Mouse (Mus musculus) adrenal gland, postnatal 36 days (tissue): ENCODE results near the gene Phf21b. TPM values are rescaled to one million over a fixed set of nuclear protein-coding genes. Genes with fewer than 3 reads are reported as not detected.
A peak's percentile ranks its signal among the peaks of the same experiment; 100 is the strongest.

Experiments
- DNase-seq, 2 experiments: peaks; one replicate each; pipeline ENCODE4 v3.0.0; 2021; ENCODE audit warnings: mixed read lengths in 1 of 2
- long read RNA-seq, 2 experiments: library from polyadenylated mRNA; stranded (forward); transcript quantifications; one replicate each; pipeline ENCODE4 v2.0.0; 2021; ENCODE audit warnings: borderline sequencing depth in 2 of 2
- total RNA-seq, 2 experiments: library from RNA; stranded (reverse); gene quantifications; 2 replicates each; pipeline ENCODE4 v1.2.3; 2021

The Phf21b gene
- 1 to 10 TPM; 1.1 to 2.0 TPM for total RNA-seq
- long read RNA-seq, experiment 1: 0 reads
- long read RNA-seq, experiment 2, partial matches to known transcripts: 0 of 2 reads
- long read RNA-seq, experiment 2, other reads (novel, unspliced or antisense): 2 of 2 reads

DNA sequence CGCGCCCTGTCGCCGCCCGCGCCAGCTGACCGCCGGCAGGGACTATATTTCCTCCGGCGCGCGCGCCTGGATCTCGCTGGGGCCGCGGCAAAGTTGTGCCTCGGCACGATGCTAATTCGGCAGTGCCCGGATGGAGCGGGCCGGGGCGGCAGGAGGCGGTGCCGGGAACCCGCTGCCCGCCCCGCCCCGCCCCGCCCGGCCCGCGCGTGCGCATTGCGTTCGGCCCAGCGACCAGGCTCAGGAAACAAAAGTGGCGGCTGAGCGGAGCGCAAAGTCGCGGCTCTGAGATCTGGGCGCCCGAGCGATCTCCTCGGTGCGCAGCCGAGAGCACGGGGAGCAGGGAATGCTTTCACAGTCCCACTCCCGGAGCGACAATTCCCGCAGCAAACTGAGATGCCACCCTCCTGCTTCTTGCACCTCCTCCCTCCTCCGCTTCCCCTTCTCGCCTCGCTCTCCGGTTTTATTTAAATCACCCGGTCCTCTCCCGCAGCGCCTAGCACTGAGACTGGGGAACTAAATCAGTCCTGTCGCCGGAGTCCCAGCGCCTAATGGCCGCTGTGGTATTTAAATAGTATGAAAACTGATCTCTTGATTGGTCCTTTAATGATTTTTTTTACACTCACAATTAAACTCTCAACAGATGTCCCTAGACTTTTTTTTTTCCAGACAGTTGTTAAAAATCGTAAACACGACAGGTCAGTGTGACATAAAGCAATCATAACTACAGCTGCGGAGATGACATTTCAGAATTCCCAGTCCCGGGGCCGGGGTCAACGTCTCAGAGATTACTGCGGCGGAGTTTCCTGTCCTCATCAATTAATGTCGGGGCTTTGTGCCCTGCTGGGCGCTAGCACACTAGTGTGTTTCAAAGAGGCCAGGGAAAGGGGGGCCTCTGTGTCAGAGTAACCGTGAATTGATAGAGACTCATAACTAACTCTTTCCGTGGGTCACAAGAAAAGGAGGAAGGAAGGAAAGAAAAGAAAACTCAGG, at the start of gene Phf21b:
Gene Phf21b (minus strand): TSS at position 44 of the 990 bp plus-strand sequence.
- peak; percentile 94 to 95 for DNase-seq

DNA sequence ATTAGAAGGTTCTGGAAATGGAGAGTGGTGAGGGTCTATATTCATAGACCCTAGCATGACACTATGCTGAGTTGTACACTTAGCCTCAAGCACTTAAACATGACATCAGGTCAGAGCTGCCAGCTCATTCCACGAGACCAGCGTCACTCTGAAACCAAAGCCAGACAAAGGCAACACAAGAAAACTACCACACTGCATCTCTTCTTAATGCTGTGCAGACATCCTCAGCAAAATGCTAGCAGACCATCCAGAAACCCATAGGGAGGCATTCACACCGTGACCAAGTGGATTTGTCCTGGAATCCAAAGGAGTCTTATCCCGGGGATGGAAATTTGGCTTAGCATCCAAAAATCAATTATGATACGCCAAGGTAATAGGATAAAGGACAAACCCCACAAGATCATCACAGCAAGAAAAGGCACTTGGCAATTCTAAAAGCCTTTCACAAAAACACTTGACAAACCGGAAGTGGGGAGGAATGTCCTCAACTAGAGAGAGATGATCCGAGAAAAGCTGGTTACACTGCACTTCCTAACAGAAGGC, 48.1 kb upstream of the Phf21b start:
- DNase-seq: no peak

DNA sequence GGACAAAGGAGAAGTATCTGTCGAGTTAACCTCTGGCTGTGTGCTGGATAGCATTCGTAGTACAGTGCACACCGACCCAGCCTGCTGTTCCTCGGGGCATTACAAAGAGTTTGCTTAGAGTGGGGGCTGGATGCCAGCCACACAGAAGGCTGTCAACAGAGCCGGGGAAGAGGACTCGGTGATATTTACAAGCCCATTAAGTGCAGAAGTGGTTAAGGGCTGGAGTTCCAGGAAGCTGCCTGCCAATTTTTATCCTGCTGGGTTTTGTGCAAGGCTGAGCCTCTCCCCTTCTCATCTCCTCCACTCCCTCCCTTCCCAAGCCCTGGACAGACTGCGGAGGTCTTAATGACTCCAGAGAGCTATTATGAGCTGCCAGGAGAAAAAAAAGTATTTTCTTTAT, 42.2 kb upstream of the Phf21b start:
- no peak for DNase-seq

DNA sequence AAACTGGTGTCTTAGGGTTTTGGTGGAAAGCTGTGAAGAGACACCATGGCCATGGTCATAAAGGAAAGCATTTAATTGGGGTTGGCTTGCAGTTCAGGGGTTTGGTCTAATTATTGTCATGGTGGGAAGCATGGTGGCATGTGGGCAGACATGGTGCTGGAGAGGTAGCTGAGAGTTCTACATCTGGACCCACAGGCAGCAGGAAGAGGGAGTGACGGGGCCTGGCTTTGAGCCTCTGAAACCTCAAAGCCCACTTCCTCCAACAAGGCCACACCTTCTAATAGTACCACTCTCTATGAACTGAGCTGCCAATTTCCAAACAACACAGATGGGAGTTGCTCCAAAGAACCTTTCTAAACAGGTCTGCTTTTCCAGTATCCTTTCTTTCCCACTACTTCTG, 40.8 kb upstream of the Phf21b start:
- no peak for DNase-seq

DNA sequence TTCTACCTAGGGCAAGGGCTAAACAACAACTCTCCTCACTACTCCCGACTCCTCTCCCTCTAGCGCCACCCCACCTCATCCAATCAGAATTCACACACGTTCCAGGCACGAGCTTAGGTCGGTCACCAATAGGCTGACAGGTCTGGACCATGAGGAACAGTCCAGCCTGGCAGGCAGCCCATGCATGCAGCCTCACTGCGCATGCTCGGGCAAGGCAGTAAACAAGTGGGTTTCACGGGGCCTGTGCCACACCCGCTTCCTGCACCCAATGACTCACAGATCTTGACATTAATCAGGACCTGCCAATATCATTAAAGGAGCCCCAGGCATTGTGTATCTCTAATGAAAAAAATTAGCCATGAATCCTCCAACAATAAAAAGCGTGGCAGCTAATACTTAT, 40.4 kb upstream of the Phf21b start:
- DNase-seq: peak in 1 of 2 experiments; percentile 8

DNA sequence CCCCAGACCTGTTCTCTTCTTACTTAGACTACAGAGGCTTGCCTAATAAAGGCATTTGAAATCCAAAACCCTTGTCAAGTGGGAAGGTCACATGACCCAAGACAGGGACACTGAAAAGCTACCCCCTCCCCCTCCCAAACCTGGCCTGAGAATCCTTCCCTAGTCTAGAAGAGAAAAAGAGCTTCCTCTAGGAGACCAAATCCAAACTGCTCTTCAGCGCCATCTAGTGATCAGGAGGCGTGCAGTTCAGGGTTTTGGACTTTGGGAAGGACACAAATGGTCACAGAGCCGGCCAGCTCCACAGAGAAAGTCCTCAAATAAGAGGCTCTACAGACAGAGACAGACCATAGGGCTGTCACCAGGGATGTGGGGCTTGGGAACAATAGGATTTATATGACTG, 35.8 kb upstream of the Phf21b start:
- DNase-seq: peak; percentile 60 to 71

DNA sequence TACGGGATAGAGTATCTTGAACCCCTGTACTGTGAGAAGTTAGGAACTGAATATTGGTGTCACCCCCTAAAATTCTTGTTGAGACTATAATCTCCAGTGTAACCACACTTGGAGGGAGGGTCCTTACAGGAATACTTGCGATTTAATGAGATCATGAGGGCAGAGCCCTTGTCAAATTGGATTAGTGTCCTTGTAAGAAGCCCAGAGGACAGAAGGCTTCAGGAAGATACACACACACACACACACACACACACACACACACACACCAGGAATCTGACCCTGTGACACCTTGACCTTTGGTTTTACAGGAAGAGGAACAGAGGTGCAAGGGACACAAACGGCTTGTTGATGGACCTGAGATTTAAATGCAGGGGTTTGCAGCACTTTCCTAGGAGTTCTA, 35.4 kb upstream of the Phf21b start:
- DNase-seq: no peak

DNA sequence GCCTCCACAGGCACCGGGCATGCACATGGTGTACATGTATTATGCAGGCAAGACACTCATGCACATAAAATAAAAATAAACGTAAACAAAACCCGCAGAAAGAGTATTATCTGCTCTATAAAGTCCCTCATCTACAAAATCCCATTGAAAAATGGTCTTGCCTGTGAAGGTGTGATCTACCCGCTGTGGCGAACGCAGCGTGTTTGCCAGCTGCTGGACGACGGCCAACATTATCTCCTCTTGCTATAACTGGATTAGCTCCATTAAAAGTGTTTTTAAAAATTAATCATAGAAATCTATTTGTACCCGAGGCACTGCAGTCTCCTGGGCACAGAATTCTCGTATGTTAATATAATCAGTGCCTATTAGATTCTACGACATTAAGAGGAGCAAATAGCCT, 32.2 kb upstream of the Phf21b start:
- no peak for DNase-seq

DNA sequence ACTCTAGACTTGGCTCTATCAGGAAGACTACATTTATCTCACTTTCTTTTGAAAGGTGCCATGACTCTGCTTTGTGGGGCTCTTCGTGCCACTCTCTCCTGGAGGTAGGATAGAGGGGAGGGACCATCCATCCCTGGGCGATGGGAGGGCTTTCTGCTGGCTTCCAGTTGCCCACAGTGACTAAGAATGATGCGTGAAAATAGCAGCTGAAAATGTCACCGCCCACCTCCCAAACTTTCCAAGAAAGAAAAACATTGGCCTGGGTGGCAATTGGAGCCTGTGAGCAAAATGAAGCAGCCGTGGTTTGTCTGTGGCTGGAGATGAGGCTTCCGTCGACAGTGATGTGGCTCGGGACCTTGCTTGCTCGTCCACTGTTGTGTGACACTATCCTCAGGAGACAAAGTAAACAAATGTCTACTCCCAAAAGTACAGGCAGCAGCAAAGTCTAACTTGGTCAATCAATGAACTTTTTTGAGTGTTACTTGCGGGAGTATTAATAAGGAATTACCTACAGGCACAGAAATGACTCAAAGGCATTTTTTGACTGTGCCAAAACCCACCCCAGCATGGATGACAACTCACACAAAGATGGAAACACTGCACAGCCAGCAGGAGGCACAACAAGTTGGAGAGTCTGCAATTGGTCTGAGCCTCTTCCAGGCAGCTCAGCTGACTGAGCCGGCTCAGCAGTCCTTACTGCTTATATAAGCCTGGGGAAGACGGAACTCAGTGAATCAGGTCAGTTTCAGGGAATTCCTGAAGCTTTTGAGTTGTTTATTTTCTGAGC, 21.4 kb upstream of the Phf21b start:
- DNase-seq: no peak

DNA sequence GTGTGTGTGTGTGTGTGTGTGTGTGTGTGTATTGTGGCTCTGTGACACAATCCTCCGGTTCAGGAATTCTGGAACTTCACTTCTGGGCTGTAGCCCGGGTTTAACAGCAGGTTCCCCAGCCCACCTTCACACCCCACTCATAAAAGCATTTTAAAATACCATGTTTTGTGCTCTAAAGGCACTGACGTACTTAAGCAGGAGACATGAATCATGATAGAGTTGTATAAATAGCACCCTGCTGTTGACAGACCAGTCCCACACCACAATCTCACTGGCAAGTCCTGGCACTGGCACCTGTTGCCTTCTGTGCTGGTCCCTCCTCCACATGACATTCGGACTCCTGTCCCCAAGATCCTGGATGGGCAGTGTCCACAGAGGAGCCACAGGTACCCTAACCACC, 18.0 kb upstream of the Phf21b start:
- no peak for DNase-seq

DNA sequence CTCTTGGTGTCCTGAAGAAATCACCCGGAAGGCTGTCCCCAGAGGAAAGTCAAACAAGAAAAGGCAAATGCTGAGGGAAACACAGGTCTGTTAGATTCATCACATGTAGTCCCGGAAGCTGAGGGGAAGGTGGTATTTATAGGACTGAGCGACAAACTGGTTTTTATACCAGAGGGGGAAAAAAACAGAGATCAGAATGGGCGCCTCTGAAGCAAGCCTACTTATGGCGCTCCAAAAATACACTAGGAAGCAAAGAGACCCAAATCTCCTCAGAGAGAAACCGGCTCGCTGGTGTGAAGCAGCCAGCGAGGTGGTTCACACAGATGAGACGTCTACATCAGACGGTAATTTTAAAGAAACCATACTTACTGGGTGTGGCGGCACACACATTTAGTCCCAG, 17.2 kb upstream of the Phf21b start:
- DNase-seq: no peak

DNA sequence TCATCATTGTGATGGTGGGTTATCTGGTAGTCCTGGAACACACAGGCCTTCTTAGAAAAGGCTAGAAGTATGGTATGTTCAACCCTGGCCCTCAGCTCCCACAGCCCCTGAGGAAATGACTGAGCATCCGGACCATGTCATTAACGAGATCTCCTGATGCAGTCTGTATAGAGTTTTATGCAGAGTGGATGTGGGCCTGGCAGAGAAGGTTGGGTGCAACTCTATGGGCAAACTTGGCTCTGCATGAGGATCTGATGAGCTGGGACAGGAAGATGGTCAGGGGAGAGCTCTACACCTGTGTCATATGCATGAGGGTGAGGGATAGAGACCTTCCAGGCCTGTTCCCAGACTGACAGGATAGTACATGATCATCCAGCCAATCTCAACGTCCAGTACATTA, 16.0 kb upstream of the Phf21b start:
- no peak for DNase-seq

DNA sequence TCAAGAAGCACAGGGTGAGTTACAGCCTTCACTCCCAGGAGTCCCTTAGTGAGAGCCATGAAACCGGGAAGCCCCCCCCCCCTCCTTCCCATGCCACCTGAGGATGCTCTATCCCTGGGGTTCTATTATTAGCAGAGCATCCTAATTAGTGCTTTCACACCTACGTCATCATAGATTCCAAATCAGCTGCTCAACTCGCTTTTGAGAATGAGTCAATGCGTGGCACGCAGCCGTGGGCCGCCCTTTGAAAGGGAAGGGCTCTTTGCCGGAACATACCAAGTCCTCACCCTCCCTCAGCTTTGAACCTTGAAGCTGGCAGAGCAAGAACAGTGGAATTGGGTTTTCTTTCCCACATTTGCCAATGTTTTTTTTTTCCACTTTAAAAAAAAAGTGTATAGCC, 6.1 kb upstream of the Phf21b start:
- DNase-seq: no peak

DNA sequence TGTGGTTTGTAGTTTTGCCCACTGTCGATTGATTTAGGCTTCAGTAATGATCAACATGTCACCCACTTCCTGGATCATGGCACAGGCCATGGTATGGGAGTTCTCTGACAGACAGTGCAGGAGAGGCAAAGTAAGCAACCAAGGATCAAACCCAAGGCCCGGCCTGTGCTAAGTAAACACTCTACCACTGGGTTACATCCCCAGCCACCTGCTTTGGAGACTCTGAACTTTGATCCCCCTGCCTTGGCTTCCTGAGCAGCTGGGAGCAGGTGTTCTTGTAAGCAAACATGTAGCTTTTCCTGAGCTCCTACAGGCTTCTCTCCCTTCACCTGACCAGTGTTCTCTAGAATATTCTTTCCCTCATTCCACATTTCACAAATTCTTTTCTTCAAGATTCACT, 1.8 kb upstream of the Phf21b start:
- DNase-seq: no peak

DNA sequence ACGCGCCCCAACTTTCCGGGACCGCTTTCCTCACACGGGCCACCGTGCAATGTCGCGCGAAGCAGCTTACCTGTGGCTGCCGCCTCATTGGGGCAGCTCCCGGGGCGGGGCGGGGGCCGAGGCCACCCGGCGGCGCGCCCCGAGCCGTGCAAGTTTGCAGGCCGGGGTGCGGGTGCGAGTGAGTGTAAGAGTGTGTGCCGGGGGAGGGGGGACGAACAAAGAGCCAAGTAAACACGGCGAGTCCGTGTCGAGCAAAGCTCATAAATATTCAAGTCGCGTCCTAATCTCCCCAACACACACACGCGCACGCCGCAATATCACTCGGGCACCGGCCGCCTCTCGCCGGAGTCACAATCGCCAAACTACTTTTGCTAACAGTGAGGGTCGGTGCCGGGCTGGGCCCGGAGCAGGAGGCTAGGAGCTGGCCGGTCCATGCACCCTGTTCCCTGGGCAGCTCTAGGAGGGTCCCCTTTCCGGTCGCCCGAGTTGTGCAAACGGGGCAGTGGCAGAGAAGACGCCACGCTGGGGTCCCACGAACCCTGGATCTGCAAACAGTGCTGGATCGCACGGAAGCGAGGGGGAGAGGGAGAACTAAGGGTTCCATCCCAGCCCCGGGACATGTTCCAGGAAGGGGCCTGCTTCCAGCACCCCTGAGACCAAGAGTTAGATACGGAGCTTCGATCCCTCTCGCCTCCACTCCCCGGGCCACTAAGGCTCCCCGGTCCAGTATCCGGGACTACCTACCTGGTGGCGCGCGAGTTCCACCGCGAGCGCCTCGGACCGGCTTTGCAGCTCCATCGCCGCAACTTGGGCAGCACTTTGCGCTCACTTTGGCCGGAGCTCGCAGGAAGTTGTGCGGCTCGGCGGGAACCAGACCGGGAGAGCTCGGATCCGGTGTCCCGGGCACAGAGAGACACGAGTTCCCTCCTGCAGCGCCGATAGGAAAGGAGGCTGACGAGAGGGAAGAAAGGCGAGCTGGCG, 638 bp downstream of the Phf21b start:
- DNase-seq: peak; percentile 50 to 56

DNA sequence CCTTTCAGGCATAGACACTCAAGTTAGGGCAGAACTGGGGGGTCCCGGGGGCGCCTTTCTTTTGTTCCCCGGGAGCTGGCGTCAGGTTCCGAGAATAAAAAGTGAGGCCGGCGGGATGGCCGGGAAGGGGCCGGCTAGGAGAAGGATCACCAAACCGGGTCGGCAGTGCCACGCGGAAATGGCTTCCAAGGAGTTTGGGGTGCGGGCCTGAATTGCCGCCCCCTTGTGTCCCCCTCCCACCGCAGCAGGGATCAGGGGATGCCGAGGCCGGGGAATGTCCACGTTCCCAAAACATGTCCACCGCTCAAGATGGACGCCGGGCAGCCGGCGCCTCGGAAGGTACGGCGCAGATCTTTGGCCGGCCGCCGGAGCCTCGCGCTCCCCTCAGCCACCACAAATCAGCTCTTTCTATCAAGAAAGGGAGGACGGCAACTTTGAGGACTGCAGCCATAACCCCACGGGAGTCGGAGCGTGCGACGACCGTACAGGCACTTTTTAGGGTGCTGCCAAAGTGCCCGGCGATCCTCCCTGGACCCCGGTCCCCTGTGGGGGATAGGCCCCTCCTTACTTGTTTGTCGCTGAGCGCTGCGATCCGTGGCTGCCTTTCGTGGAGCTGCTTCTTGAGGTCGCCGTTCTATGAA, 1.6 kb downstream of the Phf21b start:
- DNase-seq: peak; percentile 4 to 29

DNA sequence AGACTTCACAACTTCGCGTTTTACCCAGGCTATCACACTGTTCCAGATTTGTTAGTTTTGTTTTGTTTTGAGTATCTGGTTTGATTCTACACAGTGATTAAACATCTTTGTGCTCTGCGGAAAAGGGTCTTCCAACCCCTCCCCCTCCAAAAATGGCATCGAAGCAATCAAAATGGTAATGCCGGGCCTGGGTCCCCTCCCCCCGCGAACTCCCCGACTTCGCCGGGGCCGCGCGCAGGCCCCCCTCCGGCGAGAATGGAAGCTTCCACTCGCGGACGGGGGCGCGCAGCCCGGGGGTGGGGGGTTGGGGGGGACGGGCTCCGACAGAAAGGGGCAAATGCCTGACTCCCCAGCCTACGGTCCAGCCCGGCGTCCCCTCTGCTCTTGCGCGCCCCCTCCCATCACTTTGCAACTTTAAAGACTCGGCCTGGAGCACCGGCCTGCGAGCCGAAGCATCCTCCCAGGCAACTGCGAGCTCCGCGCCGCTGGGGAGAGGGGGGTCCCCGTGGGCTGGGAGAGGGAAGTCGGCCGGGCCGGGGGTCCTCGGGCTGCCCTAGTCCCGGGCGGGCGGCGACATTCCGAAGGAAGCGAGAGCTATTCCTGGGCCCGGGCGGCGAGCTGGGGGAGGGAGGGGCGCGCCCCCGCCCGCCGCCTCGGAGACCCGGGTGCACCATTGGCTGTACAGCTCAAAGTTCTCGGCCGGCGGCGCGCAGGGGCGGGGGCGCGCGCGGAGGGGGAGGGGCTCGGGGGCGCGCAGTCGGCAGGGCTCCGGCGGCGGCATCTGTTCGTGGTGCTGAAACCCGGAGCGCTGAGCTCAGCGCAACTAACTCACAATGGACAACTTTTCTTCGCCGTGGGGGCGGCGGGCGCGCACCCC, 2.4 kb downstream of the Phf21b start:
- DNase-seq: peak; percentile 79 to 90

DNA sequence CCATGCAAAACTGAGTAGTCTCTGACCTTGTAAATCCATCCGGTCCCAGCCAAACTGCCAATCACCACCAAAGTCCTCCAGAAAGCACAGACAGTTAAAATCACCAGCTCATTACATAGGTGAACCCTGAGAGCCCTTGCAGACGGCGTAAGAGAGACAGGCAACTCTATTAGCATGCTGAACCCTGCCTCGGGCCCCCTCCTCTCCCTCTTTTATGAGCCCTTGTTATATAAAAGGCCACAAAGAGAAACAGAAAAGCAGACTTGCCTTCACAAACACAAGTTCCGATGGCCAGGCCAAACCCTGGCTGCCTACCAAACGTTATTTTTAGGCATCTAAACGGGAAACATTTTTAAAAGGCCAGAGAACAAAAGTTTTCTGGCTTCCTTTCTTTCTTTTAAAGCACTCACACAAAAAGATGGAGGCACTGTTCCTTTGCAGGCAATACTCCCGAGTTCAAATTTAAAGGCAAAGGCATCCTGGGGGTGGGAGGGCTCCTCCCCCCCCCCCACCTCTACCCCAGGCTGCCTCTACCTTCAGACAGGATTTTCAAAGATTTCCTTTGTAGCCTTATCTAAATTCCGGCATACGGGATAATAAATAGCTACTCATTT, 3.3 kb downstream of the Phf21b start:
- peak; percentile 26 to 51 for DNase-seq

DNA sequence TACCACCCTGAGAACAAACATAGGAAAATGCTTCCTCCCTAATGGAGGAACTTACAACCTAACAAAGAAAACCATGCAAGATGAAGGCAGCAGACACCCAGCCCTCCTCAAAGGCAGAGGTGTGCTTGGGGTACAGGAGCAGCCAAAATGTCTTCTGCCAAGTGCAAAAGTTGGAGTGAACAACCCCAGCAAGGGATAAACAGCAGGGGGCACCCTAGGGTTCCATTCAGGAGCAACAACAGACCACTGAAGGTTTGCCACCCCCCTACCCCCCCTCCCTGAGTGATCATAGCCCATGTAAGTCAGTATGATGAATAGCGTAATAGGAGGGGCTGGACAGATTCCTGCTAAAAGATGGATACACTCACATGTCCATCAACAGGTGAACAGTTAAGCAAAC, 5.5 kb downstream of the Phf21b start:
- DNase-seq: no peak
